Mouse (Mus musculus) thymus, postnatal 10 days (tissue): ENCODE results near the gene Cbx4.

Source experiments
- DNase-seq, 2 experiments: peaks; one replicate each; pipeline ENCODE4 v3.0.0; 2021; ENCODE audit warnings: low spot score in 2 of 2

The Cbx4 gene

GRCm38 (mm10) chr11:119041750-119042465, 44.1 kb downstream of the Cbx4 start:
- DNase-seq, result no peak

GRCm38 (mm10) chr11:119041325-119041716, 44.7 kb downstream of the Cbx4 start:
- DNase-seq, result no peak

- peak; percentile 99 to 100 for DNase-seq
These were observed 45.3 kb downstream of the Cbx4 start, which contains the start of gene Cbx8 for GRCm38 (mm10) chr11:119040600-119041324. Gene Cbx8, minus strand, starts transcription at chr11:119040969.

GRCm38 (mm10) chr11:119039732-119040512, 46.1 kb downstream of the Cbx4 start:
- no peak for DNase-seq

GRCm38 (mm10) chr11:119038744-119039484, 47.1 kb downstream of the Cbx4 start:
- no peak for DNase-seq

GRCm38 (mm10) chr11:119037780-119038401, 48.1 kb downstream of the Cbx4 start:
- no peak for DNase-seq

- DNase-seq, result no peak
These were observed 48.9 kb downstream of the Cbx4 start for GRCm38 (mm10) chr11:119036934-119037779.

GRCm38 (mm10) chr11:119036447-119036846, 49.6 kb downstream of the Cbx4 start:
- DNase-seq, result no peak

- no peak for DNase-seq
These were observed 50.3 kb downstream of the Cbx4 start for GRCm38 (mm10) chr11:119035686-119036165.

GRCm38 (mm10) chr11:119035094-119035685, 50.8 kb downstream of the Cbx4 start:
- DNase-seq, result no peak

- no peak for DNase-seq
These were observed 51.4 kb downstream of the Cbx4 start for GRCm38 (mm10) chr11:119034635-119035034.

GRCm38 (mm10) chr11:119033874-119034558, 52.0 kb downstream of the Cbx4 start:
- peak; percentile 73 to 91 for DNase-seq
